16 mouse cellular contexts compared by ENCODE assay signal in the genomic region with DNA sequence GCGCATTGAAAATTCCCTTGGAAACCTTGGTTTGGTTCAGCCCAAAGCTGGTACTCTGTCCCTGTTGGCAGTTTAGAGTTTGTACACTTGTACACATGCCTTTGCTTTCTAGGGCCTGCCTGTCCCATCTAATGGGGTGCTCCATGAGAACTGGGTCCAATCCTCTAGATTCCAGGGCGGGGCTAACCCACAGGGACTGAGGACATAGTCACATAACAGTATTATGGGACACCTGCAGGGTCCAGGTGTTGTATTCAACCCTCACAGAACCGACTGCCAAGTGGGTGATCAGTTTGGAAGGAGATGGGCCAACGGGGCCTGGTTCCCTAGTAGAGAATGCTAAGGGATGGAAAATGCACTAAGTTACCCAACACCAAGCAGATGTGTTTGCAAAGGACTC. TPM values are rescaled to one million over a fixed set of nuclear protein-coding genes. Genes with fewer than 3 reads are reported as not detected.
A peak's percentile ranks its signal among the peaks of the same experiment; 100 is the strongest.
DNase-seq lines count a peak whose midpoint lies in the region; ATAC-seq lines count a peak whose summit lies in the region.
"Had no signal": no experiment of that assay in that cellular context is flagged by ENCODE, and none has a peak within 500 bp of the region (broad histone marks: within the 10 kb centered on the region; RNA-seq: fewer than 3 reads in every experiment).

No protein-coding gene starts in this region.

- no peaks in the 10 kb centered on the region for H3K27me3 ChIP-seq in heart, embryonic 13.5 days (replicated peaks)
- no peaks in the 10 kb centered on the region for H3K27me3 ChIP-seq in heart, embryonic 10.5 days (ENCODE audit: insufficient read depth, poor library complexity, severe bottlenecking)
- no peaks in the 10 kb centered on the region for H3K27me3 ChIP-seq in limb, embryonic 15.5 days
- H3K27me3 ChIP-seq in limb, embryonic 10.5 days (ENCODE audit: low read depth, poor library complexity, severe bottlenecking) = no peaks in the 10 kb centered on the region
- H3K27me3 ChIP-seq in midbrain, embryonic 15.5 days (replicated peaks) = no peaks in the 10 kb centered on the region
- no peaks in the 10 kb centered on the region for H3K27me3 ChIP-seq in midbrain, embryonic 14.5 days (ENCODE audit: control insufficient read depth, insufficient read depth, low read length)
- H3K27me3 ChIP-seq: embryonic facial prominence, embryonic 12.5 days; embryonic facial prominence, embryonic 15.5 days; hindbrain, embryonic 12.5 days; hindbrain, embryonic 15.5 days had no signal

- no peak for ATAC-seq in heart, embryonic 13.5 days (ENCODE audit: extremely low read depth, insufficient number of reproducible peaks, low FRiP score, low TSS enrichment)
- no peak for ATAC-seq in limb, embryonic 15.5 days (ENCODE audit: insufficient number of reproducible peaks, low FRiP score, low TSS enrichment, low read depth)
- ATAC-seq in midbrain, embryonic 15.5 days (replicated peaks) = no peak
- no peak for ATAC-seq in midbrain, embryonic 14.5 days (ENCODE audit: low FRiP score, low TSS enrichment)
- ATAC-seq: CD4-positive, CD25-positive, alpha-beta regulatory T cell, adult 4 months; forebrain, embryonic 14.5 days; forebrain, postnatal 0 days had no signal

- H3K9ac ChIP-seq in heart, embryonic 13.5 days = peak overlapping the region; percentile 4; the same call in 1 of the 2 replicates
- H3K9ac ChIP-seq in limb, embryonic 15.5 days = no peak overlapping the region
- no peak overlapping the region for H3K9ac ChIP-seq in midbrain, embryonic 15.5 days
- no peak overlapping the region for H3K9ac ChIP-seq in midbrain, embryonic 14.5 days (replicated peaks; ENCODE audit: low read length)
- H3K9ac ChIP-seq: embryonic facial prominence, embryonic 12.5 days; embryonic facial prominence, embryonic 15.5 days; forebrain, postnatal 0 days; hindbrain, embryonic 12.5 days; hindbrain, embryonic 15.5 days had no signal

- H3K4me3 ChIP-seq in heart, embryonic 13.5 days = no peak overlapping the region
- H3K4me3 ChIP-seq in heart, embryonic 10.5 days = no peak overlapping the region
- H3K4me3 ChIP-seq in limb, embryonic 15.5 days = no peak overlapping the region
- H3K4me3 ChIP-seq in limb, embryonic 10.5 days = no peak overlapping the region
- no peak overlapping the region for H3K4me3 ChIP-seq in midbrain, embryonic 15.5 days
- no peak overlapping the region for H3K4me3 ChIP-seq in midbrain, embryonic 14.5 days (replicated peaks; ENCODE audit: low read depth, low read length)
- H3K4me3 ChIP-seq: embryonic facial prominence, embryonic 12.5 days; embryonic facial prominence, embryonic 15.5 days; hindbrain, embryonic 12.5 days; hindbrain, embryonic 15.5 days had no signal

- no peak for DNase-seq in heart, embryonic 10.5 days (ENCODE audit: low spot score)
- no peak for DNase-seq in limb, embryonic 10.5 days (ENCODE audit: low spot score)
- DNase-seq in midbrain, embryonic 14.5 days = no peak
- DNase-seq: cerebellum, adult 11 months; cerebellum, adult 9-11 months; forebrain, postnatal 0 days; gastrocnemius, postnatal 10 days had no signal

- WGBS in heart, embryonic 13.5 days = 88% methylated on average over 4 of the region's 4 CpGs
- 89% methylated on average over 4 of the region's 4 CpGs for WGBS in heart, embryonic 10.5 days
- WGBS in limb, embryonic 15.5 days = 94% methylated on average over 4 of the region's 4 CpGs
- WGBS in limb, embryonic 10.5 days = 92% methylated on average over 4 of the region's 4 CpGs
- 92% methylated on average over 4 of the region's 4 CpGs for WGBS in midbrain, embryonic 15.5 days
- WGBS in midbrain, embryonic 14.5 days = 94% methylated on average over 4 of the region's 4 CpGs

- peaks cover 84% of the 10 kb centered on the region for H3K36me3 ChIP-seq in heart, embryonic 13.5 days
- H3K36me3 ChIP-seq in heart, embryonic 10.5 days = peaks cover 75% of the 10 kb centered on the region
- peaks cover 72% of the 10 kb centered on the region for H3K36me3 ChIP-seq in limb, embryonic 15.5 days
- peaks cover 65% of the 10 kb centered on the region for H3K36me3 ChIP-seq in limb, embryonic 10.5 days
- peaks cover 42% of the 10 kb centered on the region for H3K36me3 ChIP-seq in midbrain, embryonic 15.5 days (replicated peaks)
- peaks cover 76% of the 10 kb centered on the region for H3K36me3 ChIP-seq in midbrain, embryonic 14.5 days (ENCODE audit: control insufficient read depth, insufficient read depth, low read length)

- H3K4me1 ChIP-seq in heart, embryonic 13.5 days = peaks cover 38% of the 10 kb centered on the region
- peaks cover 24% of the 10 kb centered on the region for H3K4me1 ChIP-seq in heart, embryonic 10.5 days
- H3K4me1 ChIP-seq in limb, embryonic 15.5 days = peaks cover 32% of the 10 kb centered on the region
- H3K4me1 ChIP-seq in limb, embryonic 10.5 days = peaks cover 26% of the 10 kb centered on the region
- H3K4me1 ChIP-seq in midbrain, embryonic 15.5 days = peaks cover 18% of the 10 kb centered on the region
- H3K4me1 ChIP-seq in midbrain, embryonic 14.5 days (ENCODE audit: control insufficient read depth, insufficient read depth, low read length) = peaks cover 16% of the 10 kb centered on the region

- no peak overlapping the region for H3K27ac ChIP-seq in heart, embryonic 13.5 days (replicated peaks)
- H3K27ac ChIP-seq in heart, embryonic 10.5 days = no peak overlapping the region
- H3K27ac ChIP-seq in limb, embryonic 15.5 days = 0 out of 2 replicates have a peak overlapping the region, but pooled peaks have one; percentile 6
- no peak overlapping the region for H3K27ac ChIP-seq in limb, embryonic 10.5 days
- 0 out of 2 replicates have a peak overlapping the region, but pooled peaks have one; percentile 6 for H3K27ac ChIP-seq in midbrain, embryonic 15.5 days
- H3K27ac ChIP-seq in midbrain, embryonic 14.5 days (replicated peaks; ENCODE audit: low read depth, low read length) = no peak overlapping the region
- H3K27ac ChIP-seq: embryonic facial prominence, embryonic 12.5 days; hindbrain, embryonic 12.5 days; hindbrain, embryonic 15.5 days had no signal

- no peak overlapping the region for H3K4me2 ChIP-seq in heart, embryonic 13.5 days
- no peak overlapping the region for H3K4me2 ChIP-seq in limb, embryonic 15.5 days
- H3K4me2 ChIP-seq in midbrain, embryonic 15.5 days = no peak overlapping the region
- no peak overlapping the region for H3K4me2 ChIP-seq in midbrain, embryonic 14.5 days (ENCODE audit: low read length)
- H3K4me2 ChIP-seq: embryonic facial prominence, embryonic 12.5 days; embryonic facial prominence, embryonic 15.5 days; hindbrain, embryonic 12.5 days; hindbrain, embryonic 15.5 days had no signal

- H3K9me3 ChIP-seq in heart, embryonic 13.5 days = no peaks in the 10 kb centered on the region
- H3K9me3 ChIP-seq in heart, embryonic 10.5 days = no peaks in the 10 kb centered on the region
- no peaks in the 10 kb centered on the region; the same call in 1 of the 2 replicates for H3K9me3 ChIP-seq in limb, embryonic 15.5 days
- no peaks in the 10 kb centered on the region for H3K9me3 ChIP-seq in limb, embryonic 10.5 days (replicated peaks)
- no peaks in the 10 kb centered on the region for H3K9me3 ChIP-seq in midbrain, embryonic 15.5 days
- H3K9me3 ChIP-seq in midbrain, embryonic 14.5 days (ENCODE audit: control insufficient read depth, low read length) = no peaks in the 10 kb centered on the region
- H3K9me3 ChIP-seq: embryonic facial prominence, embryonic 12.5 days; embryonic facial prominence, embryonic 15.5 days; hindbrain, embryonic 12.5 days; hindbrain, embryonic 15.5 days had no signal

RNA-seq across cellular contexts. Expression of a gene that starts 13.2 kb away (rescaled TPM):
- 5.9 and 6.4 TPM in 2 replicates for polyA plus RNA-seq in heart, embryonic 13.5 days (2015; fragmentation: Nextera tagmentation; extraction: Ambion mirVana)
- 3.6 and 5.9 TPM in 2 replicates for polyA plus RNA-seq in heart, embryonic 10.5 days (2016; fragmentation: Nextera tagmentation; extraction: Ambion mirVana)
- 1.2 TPM in 2 replicates for polyA plus RNA-seq in limb, embryonic 15.5 days (2015; fragmentation: Nextera tagmentation; extraction: Ambion mirVana)
- 1.2 and 1.5 TPM in 2 replicates for polyA plus RNA-seq in limb, embryonic 10.5 days (2016; fragmentation: Nextera tagmentation; extraction: Ambion mirVana)
- polyA plus RNA-seq in midbrain, embryonic 15.5 days (2015; fragmentation: Nextera tagmentation; extraction: Ambion mirVana) = 3.4 and 3.9 TPM in 2 replicates
- polyA plus RNA-seq in midbrain, embryonic 14.5 days (2014; fragmentation: Nextera tagmentation; extraction: Ambion mirVana) = 3.0 TPM in 2 replicates

RNA-seq across cellular contexts. Expression of a gene that starts 21.5 kb away (rescaled TPM):
- 30.0 and 32.0 TPM in 2 replicates for polyA plus RNA-seq in heart, embryonic 13.5 days (2015; fragmentation: Nextera tagmentation; extraction: Ambion mirVana)
- polyA plus RNA-seq in heart, embryonic 10.5 days (2016; fragmentation: Nextera tagmentation; extraction: Ambion mirVana) = 19.2 and 23.2 TPM in 2 replicates
- polyA plus RNA-seq in limb, embryonic 15.5 days (2015; fragmentation: Nextera tagmentation; extraction: Ambion mirVana) = 38.4 and 39.6 TPM in 2 replicates
- 6.3 and 11.6 TPM in 2 replicates for polyA plus RNA-seq in limb, embryonic 10.5 days (2016; fragmentation: Nextera tagmentation; extraction: Ambion mirVana)
- 151 and 158 TPM in 2 replicates for polyA plus RNA-seq in midbrain, embryonic 15.5 days (2015; fragmentation: Nextera tagmentation; extraction: Ambion mirVana)
- 175 and 194 TPM in 2 replicates for polyA plus RNA-seq in midbrain, embryonic 14.5 days (2014; fragmentation: Nextera tagmentation; extraction: Ambion mirVana)

RNA-seq across cellular contexts. Expression of a gene that starts 32.7 kb away (rescaled TPM):
- 35.1 and 37.4 TPM in 2 replicates for polyA plus RNA-seq in heart, embryonic 13.5 days (2015; fragmentation: Nextera tagmentation; extraction: Ambion mirVana)
- 54.6 and 56.5 TPM in 2 replicates for polyA plus RNA-seq in heart, embryonic 10.5 days (2016; fragmentation: Nextera tagmentation; extraction: Ambion mirVana)
- polyA plus RNA-seq in limb, embryonic 15.5 days (2015; fragmentation: Nextera tagmentation; extraction: Ambion mirVana) = 47.6 and 48.3 TPM in 2 replicates
- polyA plus RNA-seq in limb, embryonic 10.5 days (2016; fragmentation: Nextera tagmentation; extraction: Ambion mirVana) = 77.3 and 82.6 TPM in 2 replicates
- polyA plus RNA-seq in midbrain, embryonic 15.5 days (2015; fragmentation: Nextera tagmentation; extraction: Ambion mirVana) = 82.9 and 84.8 TPM in 2 replicates
- polyA plus RNA-seq in midbrain, embryonic 14.5 days (2014; fragmentation: Nextera tagmentation; extraction: Ambion mirVana) = 65.7 and 81.1 TPM in 2 replicates

RNA-seq across cellular contexts. Expression of a gene that starts 33.4 kb away (rescaled TPM):
- polyA plus RNA-seq in heart, embryonic 13.5 days (2015; fragmentation: Nextera tagmentation; extraction: Ambion mirVana) = 14.6 and 15.7 TPM in 2 replicates
- 14.0 and 21.6 TPM in 2 replicates for polyA plus RNA-seq in heart, embryonic 10.5 days (2016; fragmentation: Nextera tagmentation; extraction: Ambion mirVana)
- 22.9 and 25.8 TPM in 2 replicates for polyA plus RNA-seq in limb, embryonic 15.5 days (2015; fragmentation: Nextera tagmentation; extraction: Ambion mirVana)
- 22.8 and 25.0 TPM in 2 replicates for polyA plus RNA-seq in limb, embryonic 10.5 days (2016; fragmentation: Nextera tagmentation; extraction: Ambion mirVana)
- 33.2 and 33.6 TPM in 2 replicates for polyA plus RNA-seq in midbrain, embryonic 15.5 days (2015; fragmentation: Nextera tagmentation; extraction: Ambion mirVana)
- polyA plus RNA-seq in midbrain, embryonic 14.5 days (2014; fragmentation: Nextera tagmentation; extraction: Ambion mirVana) = 25.0 and 35.9 TPM in 2 replicates

RNA-seq across cellular contexts. Expression of a gene that starts 42.8 kb away (rescaled TPM):
- polyA plus RNA-seq in heart, embryonic 13.5 days (2015; fragmentation: Nextera tagmentation; extraction: Ambion mirVana) = 22.3 and 23.1 TPM in 2 replicates
- 29.5 and 37.2 TPM in 2 replicates for polyA plus RNA-seq in heart, embryonic 10.5 days (2016; fragmentation: Nextera tagmentation; extraction: Ambion mirVana)
- 30.0 and 32.5 TPM in 2 replicates for polyA plus RNA-seq in limb, embryonic 15.5 days (2015; fragmentation: Nextera tagmentation; extraction: Ambion mirVana)
- polyA plus RNA-seq in limb, embryonic 10.5 days (2016; fragmentation: Nextera tagmentation; extraction: Ambion mirVana) = 46.7 and 51.9 TPM in 2 replicates
- 56.3 and 57.7 TPM in 2 replicates for polyA plus RNA-seq in midbrain, embryonic 15.5 days (2015; fragmentation: Nextera tagmentation; extraction: Ambion mirVana)
- polyA plus RNA-seq in midbrain, embryonic 14.5 days (2014; fragmentation: Nextera tagmentation; extraction: Ambion mirVana) = 46.6 and 57.3 TPM in 2 replicates

Comparison
In these comparisons a context has a peak if more than half of its experiments do, and no peak if none do; other contexts are left out.
1. H3K27ac ChIP-seq: peak in limb, embryonic 15.5 days (single experiment) and midbrain, embryonic 15.5 days (single experiment); none in heart, embryonic 13.5 days (single experiment), heart, embryonic 10.5 days (single experiment), limb, embryonic 10.5 days (single experiment) and midbrain, embryonic 14.5 days (single experiment).